Mouse (Mus musculus): Measurements from ENCODE around the gene Olfr539. TPM values are rescaled to one million over a fixed set of nuclear protein-coding genes. Genes with fewer than 3 reads are reported as not detected.

The Olfr539 gene
- total and polyA plus RNA-seq, 3 experiments = not detected

DNA sequence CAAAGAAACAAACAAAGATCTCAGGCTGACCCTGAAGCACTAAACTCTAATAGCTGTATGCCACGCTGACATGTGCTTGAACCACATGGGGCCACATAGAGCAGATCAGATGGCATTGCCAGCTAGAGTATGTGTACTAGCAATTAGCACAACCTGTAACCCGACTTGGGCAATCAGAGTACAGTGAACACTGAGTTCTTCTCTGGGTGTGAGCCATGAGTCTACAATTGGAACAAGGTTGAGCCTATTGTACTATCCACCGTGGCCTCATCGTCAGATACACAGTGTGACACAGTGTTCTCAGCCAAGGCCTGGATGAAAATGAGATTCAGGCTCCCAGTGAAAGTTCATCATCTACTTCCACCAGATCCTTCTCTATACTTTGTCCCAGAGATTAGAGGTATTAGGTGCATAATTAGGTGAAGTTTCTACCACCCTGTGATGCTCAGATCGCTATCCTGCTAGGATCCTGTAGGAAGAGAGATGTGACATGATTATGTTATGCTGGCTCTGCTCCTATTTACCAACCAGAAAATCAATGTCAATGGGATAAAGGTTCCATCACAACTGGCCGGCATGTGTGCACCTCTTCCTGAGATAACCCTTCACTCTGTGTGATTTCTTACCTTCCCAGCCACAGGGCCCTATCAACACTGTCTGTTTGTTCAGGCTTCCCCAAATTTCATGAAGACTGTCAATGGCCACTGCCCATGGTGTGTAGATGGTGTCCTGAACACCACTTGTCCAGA is 48.0 kb downstream of the Olfr539 start:
- dilution Hi-C loops (cut with MboI; ENCODE audit: extremely low pct_ligation_motif_present, extremely low pct_unique_long_range_greater_than_20kb, low sequenced_read_pairs) (no loop called here), in situ Hi-C loops (cut with MboI; ENCODE audit: low pct_ligation_motif_present, low pct_unique_long_range_greater_than_20kb, low sequenced_read_pairs) (no loop called here)
- Histone ChIP-seq H3K27me3 (replicated peaks) (peaks cover 64% of the 10 kb centered on the region), H3K79me2 (replicated peaks; ENCODE audit: control insufficient read depth, extremely low read depth, insufficient read depth, poor library complexity, severe bottlenecking) (no peaks in the 10 kb centered on the region), H3K27ac (ENCODE audit: insufficient read depth, low read depth) (no peak overlapping the region), H3K9me3 (replicated peaks; ENCODE audit: low read length) (no peaks in the 10 kb centered on the region), H3K4me3 (replicated peaks in 1 of 3; ENCODE audit: low read depth in 2 of 3, low read length in 2 of 3, poor library complexity in 1 of 3) (no peak overlapping the region), H3K9ac (ENCODE audit: insufficient read depth, low read depth) (no peak overlapping the region), H3K36me3 (replicated peaks in 1 of 2; ENCODE audit: control insufficient read depth in 1 of 2, insufficient read depth in 1 of 2, low read length in 1 of 2) (no peaks in the 10 kb centered on the region), H3K4me1 (ENCODE audit: control insufficient read depth in 1 of 2, insufficient read depth in 2 of 2) (no peaks in the 10 kb centered on the region), H3K4me2 (ENCODE audit: insufficient read depth, low read depth, poor library complexity, severe bottlenecking) (no peak overlapping the region)
- no peak for TF ChIP-seq HCFC1 (IDR thresholded peaks at IDR 0.05; ENCODE audit: low read depth, low read length)
- TF ChIP-seq MAX (IDR thresholded peaks at IDR 0.05; ENCODE audit: low read length) = no peak
- no peak for TF ChIP-seq MAZ (IDR thresholded peaks at IDR 0.05; ENCODE audit: low read depth, low read length)
- no peak for TF ChIP-seq KAT2A (IDR thresholded peaks at IDR 0.05; ENCODE audit: insufficient replicate concordance, low read length)
- TF ChIP-seq MAFK (IDR thresholded peaks at IDR 0.05; ENCODE audit: insufficient replicate concordance, low read length) = no peak
- no peak for TF ChIP-seq SIN3A (IDR thresholded peaks at IDR 0.05; ENCODE audit: low read length)
- TF ChIP-seq SMC3 (IDR thresholded peaks at IDR 0.05; ENCODE audit: low read depth, low read length) = no peak
- no peak for TF ChIP-seq ZKSCAN1 (IDR thresholded peaks at IDR 0.05; ENCODE audit: borderline replicate concordance, low read depth, low read length)
- TF ChIP-seq POLR2A (IDR thresholded peaks at IDR 0.05; ENCODE audit: low read depth, low read length) = no peak
- TF ChIP-seq CHD1 (IDR thresholded peaks at IDR 0.05; ENCODE audit: low read depth, low read length) = no peak
- no peak for TF ChIP-seq BHLHE40 (IDR thresholded peaks at IDR 0.05; ENCODE audit: low read depth, low read length)
- TF ChIP-seq CHD2 (IDR thresholded peaks at IDR 0.05; ENCODE audit: low read length) = no peak
- TF ChIP-seq ETS1 (conservative IDR thresholded peaks at IDR 0.05; ENCODE audit: low read depth, low read length) = no peak
- no peak for TF ChIP-seq USF2 (conservative IDR thresholded peaks at IDR 0.05; ENCODE audit: low read depth, low read length)
- TF ChIP-seq JUND (conservative IDR thresholded peaks at IDR 0.05; ENCODE audit: low read depth, low read length) = no peak
- no peak for TF ChIP-seq CTCF (conservative IDR thresholded peaks at IDR 0.05 in 1 of 2, IDR thresholded peaks at IDR 0.05 in 1 of 2; ENCODE audit: low read depth in 2 of 2, low read length in 2 of 2)
- no peak for TF ChIP-seq PAX5 (IDR thresholded peaks at IDR 0.05; ENCODE audit: low read length)
- no peak for TF ChIP-seq RAD21 (IDR thresholded peaks at IDR 0.05; ENCODE audit: low read depth, low read length)
- no peak for TF ChIP-seq ZMIZ1 (IDR thresholded peaks at IDR 0.05; ENCODE audit: low read depth, low read length)
- TF ChIP-seq IRF4 (IDR thresholded peaks at IDR 0.05; ENCODE audit: low read depth, low read length) = no peak
- DNase-seq (ENCODE audit: extremely low read depth) = no peak

All from CH12.LX (cell line).